Mouse (Mus musculus): ENCODE measurements around the gene Tmbim1. TPM values are rescaled to one million over a fixed set of nuclear protein-coding genes. Genes with fewer than 3 reads are reported as not detected.

Tmbim1 gene
- polyA plus RNA-seq, 1 experiment from 2014 or later = 149 TPM

- no peak overlapping the region for H3K4me3 ChIP-seq (ENCODE audit: low read depth, low read length)
- WGBS = 79% methylated on average over 4 of the region's 4 CpGs
- TF ChIP-seq EP300 (IDR thresholded peaks at IDR 0.05) (no peak), CTCF (IDR thresholded peaks at IDR 0.05) (0 out of 2 replicates have a peak, but pooled peaks have one; percentile 12)
- peaks cover 46% of the 10 kb centered on the region for H3K36me3 ChIP-seq (ENCODE audit: insufficient read depth, low read length)
- no peak overlapping the region for H3K9ac ChIP-seq (replicated peaks; ENCODE audit: low read depth)
- DNase-seq (ENCODE audit: low spot score) (no peak), ATAC-seq (0 out of 2 replicates have a peak, but pooled peaks have one; percentile 19)
- no peaks in the 10 kb centered on the region for H3K4me1 ChIP-seq (ENCODE audit: insufficient read depth, low read depth, low read length)
- H3K27ac ChIP-seq (ENCODE audit: low read length) = no peak overlapping the region
- no peaks in the 10 kb centered on the region for H3K9me3 ChIP-seq (ENCODE audit: low read length)
- H3K4me2 ChIP-seq (replicated peaks; ENCODE audit: low read depth, low read length) = no peak overlapping the region
- H3K27me3 ChIP-seq (replicated peaks; ENCODE audit: insufficient read depth, low read length) = no peaks in the 10 kb centered on the region
Observed at GRCm38 (mm10) chr1:74256782-74257181, 48.6 kb downstream of the Tmbim1 start.

- DNase-seq (ENCODE audit: low spot score) (no peak), ATAC-seq (no peak)
- Histone ChIP-seq H3K4me2 (replicated peaks; ENCODE audit: low read depth, low read length) (no peak overlapping the region), H3K4me3 (ENCODE audit: low read depth, low read length) (no peak overlapping the region), H3K9me3 (ENCODE audit: low read length) (no peaks in the 10 kb centered on the region), H3K9ac (replicated peaks; ENCODE audit: low read depth) (no peak overlapping the region), H3K36me3 (ENCODE audit: insufficient read depth, low read length) (peaks cover 56% of the 10 kb centered on the region), H3K27me3 (replicated peaks; ENCODE audit: insufficient read depth, low read length) (no peaks in the 10 kb centered on the region), H3K27ac (ENCODE audit: low read length) (no peak overlapping the region), H3K4me1 (ENCODE audit: insufficient read depth, low read depth, low read length) (no peaks in the 10 kb centered on the region)
- TF ChIP-seq CTCF (IDR thresholded peaks at IDR 0.05) (no peak), EP300 (IDR thresholded peaks at IDR 0.05) (no peak)
- 96% methylated on average over 8 of the region's 8 CpGs for WGBS
Observed at GRCm38 (mm10) chr1:74255704-74256345, 49.6 kb downstream of the Tmbim1 start.

GRCm38 (mm10) chr1:74250096-74250495, 55.3 kb downstream of the Tmbim1 start:
- Histone ChIP-seq H3K9me3 (ENCODE audit: low read length) (no peaks in the 10 kb centered on the region), H3K9ac (replicated peaks; ENCODE audit: low read depth) (no peak overlapping the region), H3K4me1 (ENCODE audit: insufficient read depth, low read depth, low read length) (peaks cover 9% of the 10 kb centered on the region; the same call in 1 of the 2 replicates), H3K27ac (ENCODE audit: low read length) (peak overlapping the region; percentile 81), H3K4me2 (replicated peaks; ENCODE audit: low read depth, low read length) (no peak overlapping the region), H3K36me3 (ENCODE audit: insufficient read depth, low read length) (peaks cover 25% of the 10 kb centered on the region; the same call in 1 of the 2 replicates), H3K27me3 (replicated peaks; ENCODE audit: insufficient read depth, low read length) (no peaks in the 10 kb centered on the region), H3K4me3 (ENCODE audit: low read depth, low read length) (no peak overlapping the region)
- 84% methylated on average over 4 of the region's 4 CpGs for WGBS
- ATAC-seq (no peak), DNase-seq (ENCODE audit: low spot score) (no peak)
- no peak for TF ChIP-seq EP300 (IDR thresholded peaks at IDR 0.05)
- TF ChIP-seq CTCF (IDR thresholded peaks at IDR 0.05) = no peak

DNA sequence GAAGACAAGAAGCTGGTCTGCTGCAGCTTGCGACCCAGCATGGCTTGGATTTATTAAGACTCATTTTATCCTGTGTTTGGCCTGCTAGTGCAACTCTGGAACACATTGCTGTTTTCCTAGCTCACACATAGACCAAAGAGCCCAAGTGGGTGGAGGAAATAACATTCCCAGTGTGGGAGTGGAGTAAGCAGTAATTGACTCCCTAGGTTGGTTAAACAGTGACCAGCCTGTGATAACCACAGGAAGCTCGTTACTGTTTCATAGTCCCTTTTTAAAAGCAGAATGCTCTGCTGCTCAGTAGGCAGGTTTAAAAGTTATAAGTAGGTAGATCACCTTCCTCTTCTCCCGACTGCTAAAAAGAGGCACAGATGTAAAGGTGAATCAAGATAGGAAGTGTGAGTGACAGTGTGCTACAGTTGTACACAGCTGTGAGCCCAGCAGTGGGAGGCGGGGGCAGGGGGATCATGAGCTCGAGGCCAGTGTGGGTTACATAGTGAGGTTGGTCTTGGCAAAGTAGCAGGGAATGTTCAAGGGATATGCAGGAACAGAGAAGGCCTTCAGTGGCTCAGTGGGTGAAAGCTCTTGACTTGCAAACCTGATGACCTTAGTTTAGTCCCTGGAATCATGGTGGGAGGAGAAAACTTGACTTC, 56.0 kb downstream of the Tmbim1 start:
- ATAC-seq = peak; percentile 82

GRCm38 (mm10) chr1:74248799-74249198, 56.6 kb downstream of the Tmbim1 start:
- ATAC-seq (peak; percentile 89), DNase-seq (ENCODE audit: low spot score) (peak; percentile 90)
- Histone ChIP-seq H3K27me3 (replicated peaks; ENCODE audit: insufficient read depth, low read length) (no peaks in the 10 kb centered on the region), H3K4me1 (ENCODE audit: insufficient read depth, low read depth, low read length) (peaks cover 9% of the 10 kb centered on the region; the same call in 1 of the 2 replicates), H3K9me3 (ENCODE audit: low read length) (no peaks in the 10 kb centered on the region), H3K9ac (replicated peaks; ENCODE audit: low read depth) (no peak overlapping the region), H3K36me3 (ENCODE audit: insufficient read depth, low read length) (peaks cover 15% of the 10 kb centered on the region; the same call in 1 of the 2 replicates), H3K4me3 (ENCODE audit: low read depth, low read length) (no peak overlapping the region), H3K27ac (ENCODE audit: low read length) (peak overlapping the region; percentile 81), H3K4me2 (replicated peaks; ENCODE audit: low read depth, low read length) (no peak overlapping the region)
- TF ChIP-seq EP300 (IDR thresholded peaks at IDR 0.05) (0 out of 2 replicates have a peak, but pooled peaks have one; percentile 38), CTCF (IDR thresholded peaks at IDR 0.05) (no peak)
- 21% methylated on average over 1 of the region's 1 CpGs for WGBS

More for the DNA sequence above, 56.0 kb downstream of the Tmbim1 start:
- Histone ChIP-seq H3K9ac (replicated peaks; ENCODE audit: low read depth) (no peak overlapping the region), H3K9me3 (ENCODE audit: low read length) (no peaks in the 10 kb centered on the region), H3K27ac (ENCODE audit: low read length) (peak overlapping the region; percentile 81), H3K4me3 (ENCODE audit: low read depth, low read length) (no peak overlapping the region), H3K36me3 (ENCODE audit: insufficient read depth, low read length) (peaks cover 21% of the 10 kb centered on the region; the same call in 1 of the 2 replicates), H3K4me1 (ENCODE audit: insufficient read depth, low read depth, low read length) (peaks cover 9% of the 10 kb centered on the region; the same call in 1 of the 2 replicates), H3K27me3 (replicated peaks; ENCODE audit: insufficient read depth, low read length) (no peaks in the 10 kb centered on the region), H3K4me2 (replicated peaks; ENCODE audit: low read depth, low read length) (no peak overlapping the region)
- DNase-seq (ENCODE audit: low spot score) = peak; percentile 49
- TF ChIP-seq EP300 (IDR thresholded peaks at IDR 0.05) = no peak
- no peak for TF ChIP-seq CTCF (IDR thresholded peaks at IDR 0.05)
- 60% methylated on average over 5 of the region's 5 CpGs for WGBS

DNA sequence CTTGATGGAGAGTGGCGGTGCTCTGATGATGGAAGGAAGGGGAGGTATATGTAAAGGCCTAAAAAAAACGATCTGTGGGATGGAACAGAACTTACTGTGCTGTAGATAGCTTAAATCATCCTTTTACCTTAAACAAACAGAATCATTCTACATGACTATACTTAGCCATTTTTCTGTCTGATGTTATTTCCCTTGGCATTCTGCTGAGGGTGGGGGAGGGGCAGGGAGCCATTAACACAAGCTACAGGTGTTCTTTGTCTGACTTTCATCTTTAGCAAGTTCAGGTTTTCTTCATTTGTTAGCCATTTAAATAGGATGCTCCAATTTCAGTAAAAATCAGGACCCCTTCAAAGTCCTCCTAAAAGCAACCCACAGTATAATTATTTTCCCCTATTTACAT, 59.9 kb downstream of the Tmbim1 start:
- Histone ChIP-seq H3K4me3 (ENCODE audit: low read depth, low read length) (no peak overlapping the region), H3K4me2 (replicated peaks; ENCODE audit: low read depth, low read length) (no peak overlapping the region), H3K27ac (ENCODE audit: low read length) (no peak overlapping the region), H3K9me3 (ENCODE audit: low read length) (no peaks in the 10 kb centered on the region), H3K9ac (replicated peaks; ENCODE audit: low read depth) (no peak overlapping the region), H3K4me1 (ENCODE audit: insufficient read depth, low read depth, low read length) (peaks cover 15% of the 10 kb centered on the region; the same call in 1 of the 2 replicates), H3K27me3 (replicated peaks; ENCODE audit: insufficient read depth, low read length) (no peaks in the 10 kb centered on the region), H3K36me3 (ENCODE audit: insufficient read depth, low read length) (no peaks in the 10 kb centered on the region)
- ATAC-seq (no peak), DNase-seq (ENCODE audit: low spot score) (no peak)
- whole genome bisulfite sequencing = 67% methylated on average over 2 of the region's 2 CpGs
- TF ChIP-seq EP300 (IDR thresholded peaks at IDR 0.05) (no peak), CTCF (IDR thresholded peaks at IDR 0.05) (no peak)
